Mouse (Mus musculus): ENCODE data around the gene Lrp2.

DNA sequence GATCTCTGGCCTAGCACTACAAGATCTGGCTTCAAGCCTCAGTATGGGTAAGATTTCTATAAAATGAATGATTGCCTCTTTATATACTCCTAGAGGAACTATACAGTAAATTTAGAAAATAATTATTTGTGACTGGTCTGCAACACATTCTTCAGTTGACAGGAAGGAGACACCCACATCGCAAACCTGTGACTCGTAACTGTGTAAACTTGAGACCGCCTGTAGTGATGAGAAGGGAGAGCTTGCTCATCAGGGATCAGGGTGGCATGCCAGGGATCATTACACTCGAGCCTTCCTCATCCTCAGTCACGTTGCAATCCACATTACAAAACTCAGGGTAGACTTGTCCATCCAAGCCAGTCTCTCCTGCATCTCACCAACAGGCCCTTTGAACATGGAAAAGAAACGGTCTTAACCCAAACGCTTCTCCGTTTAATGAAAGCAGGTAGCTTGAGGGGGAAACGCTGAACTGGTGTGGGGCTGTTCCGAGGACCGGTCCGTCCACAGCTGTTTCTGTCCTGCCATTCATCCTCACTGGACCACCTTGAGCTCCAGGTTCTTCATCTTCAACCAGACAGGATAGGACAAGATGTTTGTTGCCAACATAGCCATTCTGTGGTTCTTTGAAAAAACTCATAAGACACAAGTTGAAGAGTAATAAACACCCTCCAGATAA lies 189.0 kb downstream of the Lrp2 start:
- TF ChIP-seq EP300 (IDR thresholded peaks at IDR 0.05; ENCODE audit: low read length) = no peak
- TF ChIP-seq TBP (conservative IDR thresholded peaks at IDR 0.05; ENCODE audit: low read depth, low read length) = no peak
- no peak for TF ChIP-seq CTCF (conservative IDR thresholded peaks at IDR 0.05 in 1 of 2, IDR thresholded peaks at IDR 0.05 in 1 of 2; ENCODE audit: low read depth in 2 of 2, low read length in 2 of 2)
- TF ChIP-seq SIN3A (IDR thresholded peaks at IDR 0.05; ENCODE audit: low read length) = no peak
- TF ChIP-seq USF1 (IDR thresholded peaks at IDR 0.05; ENCODE audit: low read depth, low read length) = no peak
- TF ChIP-seq BHLHE40 (IDR thresholded peaks at IDR 0.05; ENCODE audit: low read depth, low read length) = no peak
- TF ChIP-seq POLR2A (IDR thresholded peaks at IDR 0.05; ENCODE audit: low read depth, low read length) = no peak
- TF ChIP-seq TCF12 (IDR thresholded peaks at IDR 0.05; ENCODE audit: low read depth, low read length) = no peak
